Mouse (Mus musculus) heart, adult 9 months (tissue): ENCODE results near the gene Serpini1.
A peak's percentile ranks its signal among the peaks of the same experiment; 100 is the strongest.

Experiments used
- DNase-seq, 2 experiments: peaks; one replicate each; pipeline ENCODE4 v3.0.0; 2022; ENCODE audit warnings: low spot score in 2 of 2

The Serpini1 gene

GRCm38 (mm10) chr3:75557292-75557691 is at the start of gene Serpini1:
Gene Serpini1, plus strand, starts transcription at chr3:75557547.
- DNase-seq: peak; percentile 92 to 93

GRCm38 (mm10) chr3:75517631-75518250 is 39.6 kb upstream of the Serpini1 start:
- DNase-seq: peak in 1 of 2 experiments; percentile 12

- no peak for DNase-seq
Measured at GRCm38 (mm10) chr3:75521314-75521713, 36.0 kb upstream of the Serpini1 start.

GRCm38 (mm10) chr3:75522527-75522926 is 34.8 kb upstream of the Serpini1 start:
- DNase-seq: no peak

GRCm38 (mm10) chr3:75531074-75531473 is 26.3 kb upstream of the Serpini1 start:
- DNase-seq: no peak

GRCm38 (mm10) chr3:75534045-75534834 is 23.1 kb upstream of the Serpini1 start:
- DNase-seq: no peak

- no peak for DNase-seq
Measured at GRCm38 (mm10) chr3:75541259-75541658, 16.1 kb upstream of the Serpini1 start.

- DNase-seq: peak; percentile 10 to 29
Measured at GRCm38 (mm10) chr3:75542852-75543251, 14.5 kb upstream of the Serpini1 start.

- DNase-seq: no peak
Measured at GRCm38 (mm10) chr3:75544287-75544686, 13.1 kb upstream of the Serpini1 start.

GRCm38 (mm10) chr3:75551248-75551647 is 6.1 kb upstream of the Serpini1 start:
- DNase-seq: no peak

GRCm38 (mm10) chr3:75556121-75556694 is 1.1 kb upstream of the Serpini1 start:
- DNase-seq: no peak

- DNase-seq: peak; percentile 100
Measured at GRCm38 (mm10) chr3:75556695-75557291, 554 bp upstream of the Serpini1 start, which contains the start of gene Pdcd10. Gene Pdcd10, minus strand, starts transcription at chr3:75556856.

- no peak for DNase-seq
Measured at GRCm38 (mm10) chr3:75574074-75574473, 16.7 kb downstream of the Serpini1 start.

GRCm38 (mm10) chr3:75575582-75575981 is 18.2 kb downstream of the Serpini1 start:
- no peak for DNase-seq

GRCm38 (mm10) chr3:75579352-75579751 is 22.0 kb downstream of the Serpini1 start:
- DNase-seq: no peak

GRCm38 (mm10) chr3:75583293-75583692 is 25.9 kb downstream of the Serpini1 start:
- no peak for DNase-seq

- DNase-seq: no peak
Measured at GRCm38 (mm10) chr3:75584898-75585297, 27.6 kb downstream of the Serpini1 start.

- peak; percentile 31 to 37 for DNase-seq
Measured at GRCm38 (mm10) chr3:75611019-75611418, 53.7 kb downstream of the Serpini1 start.

GRCm38 (mm10) chr3:75624627-75625026 is 67.3 kb downstream of the Serpini1 start:
- no peak for DNase-seq

GRCm38 (mm10) chr3:75630988-75631615 is 73.8 kb downstream of the Serpini1 start:
- peak in 1 of 2 experiments; percentile 7 for DNase-seq

- DNase-seq: no peak
Measured at GRCm38 (mm10) chr3:75633221-75633620, 75.9 kb downstream of the Serpini1 start.

GRCm38 (mm10) chr3:75633635-75634034 is 76.3 kb downstream of the Serpini1 start:
- no peak for DNase-seq
